Mouse (Mus musculus) ES-E14 (cell line): ENCODE measurements at regions not wholly inside any gene's neighbourhood (a gene's known extent, or its start where the extent isn't known, plus 50 kb on each side); places are given as distances from the start of the nearest gene placed in this dataset.

Experiments
- DNase-seq: peaks from one replicate; pipeline ENCODE4 v3.0.0-alpha.2; 2013; ENCODE audit warnings: low read depth, low spot score
- H3K27ac ChIP-seq: 2 replicates; pipeline ENCODE4 v1.5.1; 2012; ENCODE audit warnings: low read depth, mild to moderate bottlenecking, low read length, moderate library complexity, mixed read lengths; ENCODE audit not compliant: poor library complexity, insufficient read depth, severe bottlenecking
- H3K36me3 ChIP-seq: 2 replicates; pipeline ENCODE4 v1.6.1; 2012; ENCODE audit warnings: mild to moderate bottlenecking, low read length, moderate library complexity, mixed read lengths; ENCODE audit not compliant: control insufficient read depth, poor library complexity, insufficient read depth, severe bottlenecking
- H3K4me1 ChIP-seq, 2 experiments: fragments of 150-350 bp in 1 of 2; sonication (generic) in 1 of 2; 2 replicates each; pipeline ENCODE4 v1.6.1; 2012; ENCODE audit warnings: low read length in 2 of 2, mild to moderate bottlenecking in 1 of 2, mixed read lengths in 1 of 2; ENCODE audit not compliant: control insufficient read depth in 2 of 2, insufficient read depth in 2 of 2, poor library complexity in 1 of 2
- H3K4me3 ChIP-seq, 2 experiments: fragments of 150-350 bp in 1 of 2; sonication (generic) in 1 of 2; 2 replicates each; pipeline ENCODE4 v1.5.1; 2012; ENCODE audit warnings: low read length in 2 of 2, low read depth in 1 of 2, mild to moderate bottlenecking in 1 of 2, mixed read lengths in 1 of 2; ENCODE audit not compliant: insufficient read depth in 1 of 2, poor library complexity in 1 of 2, severe bottlenecking in 1 of 2
- H3K9ac ChIP-seq: 2 replicates; pipeline ENCODE4 v1.6.1; 2012; ENCODE audit warnings: low read depth, mild to moderate bottlenecking, low read length, mixed read lengths; ENCODE audit not compliant: poor library complexity, insufficient read depth, severe bottlenecking
- H3K9me3 ChIP-seq: fragments of 150-350 bp; sonication (generic); 2 replicates; pipeline ENCODE4 v1.6.1; 2012; ENCODE audit warnings: low read depth, mild to moderate bottlenecking, low read length; ENCODE audit not compliant: control insufficient read depth, insufficient read depth
- CHD2 ChIP-seq: IDR thresholded peaks from 2 replicates; pipeline ENCODE4 v1.6.1; 2014; ENCODE audit warnings: mild to moderate bottlenecking, low read depth, low read length, inconsistent platforms
- HCFC1 ChIP-seq: IDR thresholded peaks from 2 replicates; pipeline ENCODE4 v1.6.1; 2012; ENCODE audit warnings: low read length, inconsistent platforms, borderline replicate concordance; ENCODE audit not compliant: insufficient read depth
- MAFK ChIP-seq: IDR thresholded peaks from 2 replicates; pipeline ENCODE4 v1.6.1; 2014; ENCODE audit warnings: mild to moderate bottlenecking, low read depth, low read length, inconsistent platforms; ENCODE audit not compliant: insufficient read depth
- ZC3H11A ChIP-seq: IDR thresholded peaks from 2 replicates; pipeline ENCODE4 v1.6.1; 2012; ENCODE audit warnings: low read depth, mild to moderate bottlenecking, inconsistent platforms, low read length, borderline replicate concordance
- ZNF384 ChIP-seq: IDR thresholded peaks from 2 replicates; pipeline ENCODE4 v1.6.1; 2012; ENCODE audit warnings: low read depth, low read length, inconsistent platforms
- in situ Hi-C, 2 experiments: fragments of 600-800 bp; cut with MboI; formaldehyde crosslinking; loops; one replicate each; pipeline ENCODE4 v1.15.1; 2025; ENCODE audit warnings: low sequenced_read_pairs in 2 of 2, inconsistent platforms in 1 of 2; ENCODE audit not compliant: unreplicated experiment in 2 of 2

GRCm38 (mm10) chr4:8921477-8922385 is 682.9 kb upstream of the Car8 start:
- Histone ChIP-seq H3K4me1 (peaks cover 0 to 13% of the 10 kb centered on the region in 2 experiments; a peak in 2 of 4 replicates), H3K9me3 (no peaks in the 10 kb centered on the region), H3K27ac (no peak overlapping the region), H3K9ac (no peak overlapping the region), H3K4me3 (peak overlapping the region; percentile 5 to 16; a peak in 2 of 4 replicates), H3K36me3 (no peaks in the 10 kb centered on the region)
- in situ Hi-C loops = no loop called here
- TF ChIP-seq CHD2 = no peak
- TF ChIP-seq MAFK = no peak
- TF ChIP-seq ZC3H11A = no peak
- TF ChIP-seq HCFC1 = no peak
- no peak for TF ChIP-seq ZNF384
- DNase-seq = no peak

- in situ Hi-C loops = no loop called here
- no peak for TF ChIP-seq ZNF384
- no peak for TF ChIP-seq ZC3H11A
- no peak for TF ChIP-seq CHD2
- TF ChIP-seq MAFK = no peak
- TF ChIP-seq HCFC1 = no peak
- no peak overlapping the region for H3K4me3 ChIP-seq
- H3K9me3 ChIP-seq = no peaks in the 10 kb centered on the region
- no peaks in the 10 kb centered on the region for H3K36me3 ChIP-seq
- no peak overlapping the region for H3K9ac ChIP-seq
- H3K27ac ChIP-seq = no peak overlapping the region
- H3K4me1 ChIP-seq = peaks cover 0 to 12% of the 10 kb centered on the region in 2 experiments; a peak in 2 of 4 replicates
- DNase-seq = no peak
Observed at GRCm38 (mm10) chr4:8920306-8920705, 681.5 kb upstream of the Car8 start.

- Histone ChIP-seq H3K4me1 (peaks cover 0 to 12% of the 10 kb centered on the region in 2 experiments; a peak in 2 of 4 replicates), H3K4me3 (no peak overlapping the region), H3K9ac (no peak overlapping the region), H3K36me3 (no peaks in the 10 kb centered on the region), H3K27ac (no peak overlapping the region), H3K9me3 (no peaks in the 10 kb centered on the region)
- in situ Hi-C loops = no loop called here
- TF ChIP-seq HCFC1 (no peak), ZC3H11A (no peak), CHD2 (no peak), MAFK (no peak), ZNF384 (no peak)
- DNase-seq = no peak
Observed at GRCm38 (mm10) chr4:8919366-8919984, 680.6 kb upstream of the Car8 start.
